Mouse (Mus musculus) spleen, adult 12 weeks (tissue): ENCODE data around the gene Mvb12b.

ENCODE experiments used
- DNase-seq: peaks from one replicate; pipeline ENCODE4 v3.0.0; 2022; ENCODE audit warnings: low spot score

Mvb12b gene

DNA sequence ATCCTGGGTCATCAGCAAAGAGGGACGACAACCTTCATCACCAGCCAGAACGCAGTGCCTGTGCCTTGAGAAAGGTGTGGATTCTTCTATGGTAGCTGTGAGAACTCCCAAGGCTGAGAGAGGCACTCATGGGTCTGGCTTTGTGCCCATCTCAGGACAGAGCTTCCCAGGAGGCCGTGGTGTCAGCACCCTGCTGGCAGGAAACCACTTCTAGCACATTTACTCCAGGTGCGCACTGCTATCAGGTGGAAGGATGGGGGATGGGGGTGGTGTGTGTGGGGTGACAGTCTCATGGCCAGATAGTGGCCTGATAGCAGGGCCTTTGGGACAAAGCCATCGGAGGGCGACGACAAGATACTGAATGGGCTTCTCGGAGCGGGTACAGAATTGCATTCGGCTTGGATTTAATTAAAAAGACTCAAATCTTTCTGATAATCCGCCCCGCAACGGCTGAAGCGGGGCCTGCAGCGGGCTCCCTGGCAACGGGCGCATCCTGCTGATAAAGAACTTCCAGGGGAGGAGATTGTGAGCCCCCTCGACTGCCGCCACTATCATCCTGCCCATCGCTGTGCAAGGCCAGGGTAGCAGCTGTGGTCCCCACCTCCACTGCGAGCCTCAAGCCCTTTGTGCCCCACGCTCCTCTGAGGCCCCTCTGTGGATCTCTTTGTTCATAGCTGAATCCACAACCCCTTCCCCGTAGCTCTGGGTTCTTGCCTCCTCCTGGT is 198.4 kb downstream of the Mvb12b start:
- DNase-seq: no peak

DNA sequence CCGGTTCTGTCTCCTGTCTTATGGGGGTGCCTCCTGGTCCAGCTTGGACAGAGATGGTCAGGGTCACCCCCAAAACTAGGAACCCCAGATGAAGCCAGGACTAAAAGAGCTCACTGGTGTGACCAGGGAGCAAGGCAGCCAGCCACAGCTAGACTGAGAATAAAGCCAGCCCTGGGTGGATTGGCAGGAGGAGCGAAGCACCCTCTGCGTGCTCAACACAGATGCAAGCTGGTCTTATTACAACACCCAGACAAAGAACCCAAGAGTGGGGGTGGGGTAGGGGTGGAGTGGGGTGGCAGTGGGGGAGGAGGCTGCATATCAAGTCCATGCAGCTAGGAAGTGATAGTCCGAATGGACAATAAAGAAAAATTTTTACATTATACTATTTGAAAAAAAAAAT is 204.2 kb downstream of the Mvb12b start:
- DNase-seq: no peak

DNA sequence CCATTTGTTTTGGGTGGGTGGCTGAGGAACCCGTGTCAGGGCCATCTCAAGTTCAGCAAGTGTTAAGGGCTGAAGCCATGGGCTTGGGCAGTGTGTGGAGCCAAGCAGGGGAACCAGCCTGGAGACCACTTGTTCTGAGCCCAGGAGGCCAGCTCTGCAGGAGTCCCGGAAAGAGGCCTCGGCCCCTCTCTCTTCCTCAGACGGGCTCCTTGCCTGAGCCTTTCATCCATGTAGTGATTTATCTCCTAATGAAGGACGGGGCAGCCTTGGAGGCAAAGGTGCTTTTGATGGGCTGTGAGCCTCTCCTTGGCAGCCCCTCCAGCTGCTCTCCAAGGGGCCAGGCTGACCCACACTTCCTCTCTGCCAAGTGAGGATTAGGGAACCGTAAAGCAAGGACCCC is 204.7 kb downstream of the Mvb12b start:
- no peak for DNase-seq

DNA sequence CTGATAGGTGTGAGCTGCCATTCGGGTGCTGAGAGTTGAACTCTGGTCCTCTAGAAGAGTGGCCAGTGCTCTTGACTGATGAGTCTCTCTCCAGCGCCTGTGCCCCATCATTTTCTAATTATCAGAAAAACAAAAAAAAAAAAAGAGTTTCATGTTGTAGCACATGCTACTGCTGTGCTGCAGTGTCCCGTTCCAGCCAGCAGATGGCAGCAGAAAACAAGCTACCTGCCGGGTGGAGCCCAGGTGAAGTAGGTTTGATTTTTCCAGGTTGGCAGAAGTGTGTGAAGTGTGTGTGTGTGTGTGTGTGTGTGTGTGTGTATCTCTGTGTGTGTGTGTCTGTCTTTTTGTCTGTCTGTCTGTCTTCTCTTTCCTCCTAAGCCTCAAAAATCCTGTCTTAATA is 205.5 kb downstream of the Mvb12b start:
- DNase-seq: peak; percentile 25
